Mouse (Mus musculus): Measurements from ENCODE around the gene Gm20219.

Gm20219 gene

DNA sequence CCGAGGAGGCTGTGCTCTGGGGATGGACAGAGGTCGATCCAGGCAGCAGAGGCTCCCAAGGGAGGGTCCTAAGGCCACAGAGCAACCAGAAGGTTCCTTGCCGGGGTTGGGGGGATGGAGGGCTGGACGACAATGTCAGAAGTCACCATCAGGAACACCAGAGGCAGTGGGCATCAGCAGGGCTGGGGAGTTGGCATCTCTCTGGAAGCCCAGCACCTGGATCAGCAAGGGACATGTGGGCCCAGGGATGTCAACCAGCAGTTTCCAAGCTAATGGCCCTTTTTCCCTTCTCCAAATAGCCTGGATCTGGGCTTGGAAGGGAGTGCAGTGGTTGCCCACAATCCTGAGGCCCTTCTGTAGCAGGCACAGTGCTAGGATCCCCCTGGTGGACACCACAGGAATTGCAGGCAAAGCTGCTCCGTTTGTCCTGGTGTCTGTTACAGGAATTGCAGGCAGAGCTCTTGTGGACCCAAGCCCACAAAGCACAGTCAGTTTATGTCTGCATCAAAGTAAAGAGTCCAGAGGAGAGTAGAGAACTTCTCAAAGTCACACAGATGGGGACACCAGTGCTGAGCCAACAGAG lies 1.3 kb downstream of the Gm20219 start:
- peak; percentile 42 for DNase-seq (ENCODE audit: low read depth, low spot score)

- no peak for DNase-seq (ENCODE audit: low read depth, low spot score)
These were observed 2.2 kb downstream of the Gm20219 start for GRCm38 (mm10) chr17:56551841-56552581.

GRCm38 (mm10) chr17:56550784-56551475 lies 3.3 kb downstream of the Gm20219 start:
- DNase-seq (ENCODE audit: low read depth, low spot score): no peak

GRCm38 (mm10) chr17:56548605-56549105 lies 5.5 kb downstream of the Gm20219 start:
- no peak for DNase-seq (ENCODE audit: low read depth, low spot score)

DNA sequence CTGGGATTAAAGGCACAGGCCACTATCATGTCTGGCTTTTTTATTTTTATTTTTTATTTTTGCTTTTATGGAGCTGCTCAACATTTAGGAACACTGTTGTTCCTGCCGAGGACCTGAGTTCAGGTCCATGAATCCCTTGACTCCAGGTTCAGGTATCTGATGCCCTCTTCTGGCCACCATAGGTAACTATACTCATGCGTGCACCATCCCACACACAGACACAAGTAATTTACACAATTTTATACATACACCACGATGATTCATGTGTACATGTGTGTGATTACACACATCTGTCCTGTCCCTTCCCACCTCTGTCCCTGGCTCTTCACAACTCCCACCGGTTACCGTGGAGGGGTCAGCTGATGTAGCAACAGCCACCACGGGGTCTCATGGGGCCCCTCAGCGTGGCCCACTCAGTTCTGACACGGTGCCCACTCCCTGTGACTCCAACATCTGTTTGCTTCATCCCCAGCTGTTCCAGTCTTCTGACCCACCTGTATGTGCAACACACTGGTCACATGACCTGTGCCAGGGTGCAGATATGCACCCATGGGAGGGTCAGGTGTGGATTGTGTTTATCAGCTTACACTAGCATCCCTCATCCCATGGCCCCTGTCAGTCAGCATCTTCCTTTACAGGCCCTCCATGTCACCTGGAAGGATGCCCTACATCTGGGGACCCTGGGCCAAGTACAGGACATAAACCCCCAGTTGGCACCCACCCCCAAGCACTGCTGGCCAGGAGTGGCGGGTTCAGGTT lies 6.2 kb downstream of the Gm20219 start:
- no peak for DNase-seq (ENCODE audit: low read depth, low spot score)

DNA sequence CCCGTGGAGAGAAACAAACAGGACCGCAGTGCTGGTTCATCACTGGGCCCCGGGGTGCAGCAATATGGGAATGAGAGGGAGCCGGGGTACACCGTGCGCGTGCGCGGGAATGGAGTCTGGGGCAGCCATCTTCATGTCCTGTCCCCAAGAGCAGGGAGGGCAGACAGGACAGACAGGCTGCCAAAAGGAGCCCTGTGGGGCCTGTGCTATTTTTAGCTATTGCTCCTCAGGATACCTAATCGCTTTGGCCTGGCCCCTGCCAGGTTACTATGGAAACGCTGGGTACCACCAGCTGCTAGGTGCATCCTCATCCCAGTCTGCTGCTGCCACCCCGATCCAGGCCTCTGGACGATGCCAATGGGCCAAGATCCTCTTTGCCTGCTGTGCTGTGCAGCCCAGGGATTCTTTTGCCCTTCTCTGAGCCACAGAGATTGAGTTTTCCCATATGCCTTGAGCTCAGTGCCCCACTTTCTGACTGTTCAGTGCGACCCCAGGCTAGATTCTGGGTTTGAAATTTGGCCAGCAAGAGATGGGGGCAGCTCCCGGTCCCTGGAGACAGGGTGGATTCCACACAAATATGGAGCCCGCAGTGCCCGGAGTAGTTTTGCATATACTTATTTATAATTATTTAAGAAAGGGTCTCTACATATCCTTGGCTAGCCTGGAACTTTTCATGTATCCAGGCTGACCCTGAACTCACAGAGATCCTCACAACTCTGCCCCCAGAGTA lies 6.9 kb downstream of the Gm20219 start:
- no peak for DNase-seq (ENCODE audit: low read depth, low spot score)

DNA sequence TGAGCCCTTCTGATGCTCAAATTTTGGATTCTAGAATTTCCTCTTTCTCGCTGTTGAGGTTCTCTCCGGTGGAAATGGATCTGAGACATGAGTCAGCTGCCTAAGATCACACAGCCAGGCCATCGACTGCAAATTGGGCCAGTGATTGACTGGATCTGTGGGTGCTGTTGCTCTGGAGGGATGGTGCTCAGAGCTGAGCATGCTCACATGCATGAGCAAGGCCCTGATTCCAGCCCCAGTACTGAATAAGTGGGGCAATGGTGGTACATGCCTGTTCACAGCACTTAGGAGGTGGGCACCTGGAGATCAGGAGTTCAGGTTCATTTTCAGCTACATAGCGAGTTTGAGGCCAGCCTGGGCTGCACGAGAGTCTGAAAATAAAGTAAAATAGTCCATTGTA lies 7.6 kb downstream of the Gm20219 start:
- no peak for DNase-seq (ENCODE audit: low read depth, low spot score)

- no peak for DNase-seq (ENCODE audit: low read depth, low spot score)
These were observed 8.2 kb downstream of the Gm20219 start for GRCm38 (mm10) chr17:56545945-56546344.

DNA sequence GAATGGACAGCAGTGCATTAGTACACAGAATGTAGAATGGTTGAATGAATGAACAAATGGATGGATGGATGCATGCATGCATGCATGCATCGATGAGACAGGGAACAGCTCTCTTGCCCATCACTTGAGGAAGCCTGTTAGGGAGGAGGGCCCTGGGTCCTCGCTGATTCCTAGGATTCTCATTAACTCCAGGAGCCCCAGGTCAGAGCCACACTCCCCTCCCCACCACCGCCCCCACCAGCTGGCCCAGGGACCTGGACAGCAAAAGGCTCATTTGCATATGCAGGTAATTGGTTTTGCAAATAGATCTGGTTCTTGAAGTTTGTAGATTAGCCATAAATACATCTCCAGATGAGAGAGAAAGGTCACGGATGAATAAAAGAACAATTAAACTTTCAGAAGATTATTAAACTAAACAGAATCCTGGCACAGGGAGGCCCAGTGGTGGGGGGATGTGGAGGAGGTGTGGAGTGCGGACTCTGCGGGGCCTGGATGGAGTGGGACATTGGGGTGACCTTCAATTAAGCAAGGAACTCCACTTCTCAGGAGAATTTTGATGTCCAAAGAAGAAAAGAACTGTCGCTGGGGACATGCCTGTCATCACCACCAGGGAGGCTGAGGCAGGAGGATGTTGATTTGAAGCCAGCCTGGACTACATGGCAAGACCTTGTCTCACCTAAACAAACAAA lies 9.3 kb downstream of the Gm20219 start:
- DNase-seq (ENCODE audit: low read depth, low spot score): no peak

- DNase-seq (ENCODE audit: low read depth, low spot score): no peak
These were observed 10.4 kb downstream of the Gm20219 start for GRCm38 (mm10) chr17:56543684-56544224.

GRCm38 (mm10) chr17:56542736-56543135 lies 11.5 kb downstream of the Gm20219 start:
- DNase-seq (ENCODE audit: low read depth, low spot score): no peak

GRCm38 (mm10) chr17:56540562-56540975 lies 13.6 kb downstream of the Gm20219 start:
- no peak for DNase-seq (ENCODE audit: low read depth, low spot score)

DNA sequence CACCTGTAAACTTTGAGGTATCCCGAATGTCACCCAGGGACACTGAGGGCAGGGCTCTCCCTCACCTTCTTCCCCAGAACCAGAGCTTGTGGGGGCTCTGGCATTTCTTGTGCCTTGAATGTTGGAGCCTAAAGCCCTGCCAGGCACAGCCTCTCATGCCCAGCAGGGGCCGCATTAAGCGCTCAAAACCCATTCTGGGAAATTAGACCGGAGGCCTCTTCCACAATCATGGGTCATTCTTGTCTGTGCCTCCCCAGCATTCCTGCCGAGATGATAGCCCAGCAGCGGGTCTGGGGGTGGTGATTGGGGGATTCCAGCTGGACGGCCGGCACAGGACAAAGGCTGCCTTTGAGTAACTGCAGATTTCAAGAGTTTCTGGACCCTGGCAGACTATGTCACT lies 16.3 kb downstream of the Gm20219 start:
- no peak for DNase-seq (ENCODE audit: low read depth, low spot score)

GRCm38 (mm10) chr17:56536874-56537273 lies 17.3 kb downstream of the Gm20219 start:
- no peak for DNase-seq (ENCODE audit: low read depth, low spot score)

GRCm38 (mm10) chr17:56536192-56536591 lies 18.0 kb downstream of the Gm20219 start:
- no peak for DNase-seq (ENCODE audit: low read depth, low spot score)

DNA sequence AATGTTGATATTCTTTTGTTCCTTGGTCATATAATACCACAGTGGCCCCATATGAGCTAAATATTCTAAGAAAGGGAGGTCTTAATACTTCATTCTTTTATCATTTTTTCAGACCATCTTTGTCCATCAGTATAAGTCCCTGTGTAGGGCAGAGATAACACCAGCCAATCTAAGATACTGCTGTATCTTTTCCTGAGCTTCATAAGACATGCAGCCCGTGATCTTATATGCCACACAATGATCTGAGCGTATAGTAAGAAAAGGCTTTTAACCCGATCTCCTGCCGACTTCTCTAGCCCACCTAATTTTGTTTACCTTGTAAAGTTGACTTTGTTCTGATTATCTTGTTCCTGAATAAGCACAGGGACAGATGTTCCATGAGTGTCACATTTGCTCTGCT lies 29.2 kb downstream of the Gm20219 start:
- no peak for DNase-seq (ENCODE audit: low read depth, low spot score)

GRCm38 (mm10) chr17:56522744-56523143 lies 31.4 kb downstream of the Gm20219 start:
- DNase-seq (ENCODE audit: low read depth, low spot score): no peak

- DNase-seq (ENCODE audit: low read depth, low spot score): no peak
These were observed 38.3 kb downstream of the Gm20219 start for GRCm38 (mm10) chr17:56515690-56516410.

GRCm38 (mm10) chr17:56514916-56515315 lies 39.3 kb downstream of the Gm20219 start:
- no peak for DNase-seq (ENCODE audit: low read depth, low spot score)

- no peak for DNase-seq (ENCODE audit: low read depth, low spot score)
These were observed 39.9 kb downstream of the Gm20219 start for GRCm38 (mm10) chr17:56514330-56514729.

Measured in retina, adult 2 months (tissue).